Mouse (Mus musculus) midbrain, embryonic 13.5 days (tissue): Measurements from ENCODE around the gene Mrpl41. TPM values are rescaled to one million over a fixed set of nuclear protein-coding genes. Genes with fewer than 3 reads are reported as not detected.

Experiments used
- ATAC-seq: fragments of 200-750 bp; cut with Nextera tagmentation; 2 replicates; pipeline ENCODE4 v1.8.0; 2017; ENCODE audit warnings: mild to moderate bottlenecking, moderate TSS enrichment, moderate library complexity
- H3K27ac ChIP-seq: fragments of 300-500 bp; sonication (generic); 2 replicates; pipeline ENCODE4 v1.5.1; 2015; ENCODE audit warnings: inconsistent platforms, mild to moderate bottlenecking, moderate library complexity
- H3K27me3 ChIP-seq: fragments of 300-500 bp; sonication (generic); 2 replicates; pipeline ENCODE4 v1.6.1; 2015; ENCODE audit warnings: mild to moderate bottlenecking, inconsistent platforms
- H3K36me3 ChIP-seq: fragments of 300-500 bp; sonication (generic); 2 replicates; pipeline ENCODE4 v1.6.1; 2015; ENCODE audit warnings: mild to moderate bottlenecking, inconsistent platforms
- H3K4me1 ChIP-seq: fragments of 300-500 bp; sonication (generic); replicated peaks from 2 replicates; pipeline ENCODE4 v1.6.1; 2015; ENCODE audit warnings: inconsistent platforms
- H3K4me2 ChIP-seq: fragments of 300-500 bp; sonication (generic); replicated peaks from 2 replicates; pipeline ENCODE4 v1.6.1; 2015; ENCODE audit warnings: moderate library complexity, mild to moderate bottlenecking, inconsistent platforms
- H3K4me3 ChIP-seq: fragments of 300-500 bp; sonication (generic); replicated peaks from 2 replicates; pipeline ENCODE4 v1.5.1; 2015; ENCODE audit warnings: mild to moderate bottlenecking, inconsistent platforms
- H3K9ac ChIP-seq: fragments of 300-500 bp; sonication (generic); replicated peaks from 2 replicates; pipeline ENCODE4 v1.6.1; 2015; ENCODE audit warnings: mild to moderate bottlenecking, inconsistent platforms
- H3K9me3 ChIP-seq: fragments of 300-500 bp; sonication (generic); 2 replicates; pipeline ENCODE4 v1.6.1; 2016; ENCODE audit warnings: mild to moderate bottlenecking, inconsistent platforms
- WGBS: fragments of 180-500 bp; shearing (Covaris S2); methylation state at CpG from one replicate; pipeline ENCODE4 v1.1.7; 2015; 5-methylcytosine and 5-hydroxymethylcytosine counted together
- microRNA-seq: library from miRNA; unstranded; fragments of <30 nt; microRNA quantifications from one replicate; pipeline ENCODE4, GENCODE M21; 2016
- polyA plus RNA-seq: library from polyadenylated mRNA; unstranded; fragments of >200 nt; fragmentation: Nextera tagmentation; extraction: Ambion mirVana; gene quantifications from 2 replicates; pipeline ENCODE4 v1.2.1, GENCODE M21; 2015

Gene Mrpl41
- polyA plus RNA-seq, 1 experiment from 2014 or later = 162 TPM

- Histone ChIP-seq H3K36me3 (peaks cover 5% of the 10 kb centered on the region; the same call in 1 of the 2 replicates), H3K4me2 (no peak overlapping the region), H3K4me1 (peaks cover 9% of the 10 kb centered on the region), H3K4me3 (no peak overlapping the region), H3K9ac (no peak overlapping the region; the same call in 1 of the 2 replicates), H3K27me3 (peaks cover 13% of the 10 kb centered on the region), H3K27ac (no peak overlapping the region), H3K9me3 (no peaks in the 10 kb centered on the region)
- no peak for ATAC-seq
- WGBS = 91% methylated on average over 5 of the region's 5 CpGs
Observed at GRCm38 (mm10) chr2:24929593-24929992, 45.3 kb downstream of the Mrpl41 start.

GRCm38 (mm10) chr2:24929119-24929518, 45.8 kb downstream of the Mrpl41 start:
- H3K4me1 ChIP-seq = peaks cover 4% of the 10 kb centered on the region; the same call in 1 of the 2 replicates
- H3K27ac ChIP-seq = no peak overlapping the region
- H3K9ac ChIP-seq = no peak overlapping the region
- 61% methylated on average over 2 of the region's 2 CpGs for WGBS
- no peaks in the 10 kb centered on the region for H3K9me3 ChIP-seq
- peaks cover 5% of the 10 kb centered on the region; the same call in 1 of the 2 replicates for H3K36me3 ChIP-seq
- no peak overlapping the region for H3K4me3 ChIP-seq
- peaks cover 8% of the 10 kb centered on the region for H3K27me3 ChIP-seq
- no peak for ATAC-seq
- no peak overlapping the region for H3K4me2 ChIP-seq

GRCm38 (mm10) chr2:24927810-24928479, 47.0 kb downstream of the Mrpl41 start:
- 69% methylated on average over 4 of the region's 4 CpGs for WGBS
- H3K27ac ChIP-seq = no peak overlapping the region
- no peaks in the 10 kb centered on the region for H3K27me3 ChIP-seq
- H3K4me3 ChIP-seq = no peak overlapping the region
- H3K36me3 ChIP-seq = peaks cover 5% of the 10 kb centered on the region; the same call in 1 of the 2 replicates
- H3K4me1 ChIP-seq = no peaks in the 10 kb centered on the region
- H3K4me2 ChIP-seq = no peak overlapping the region
- H3K9me3 ChIP-seq = no peaks in the 10 kb centered on the region
- no peak for ATAC-seq
- H3K9ac ChIP-seq = no peak overlapping the region

GRCm38 (mm10) chr2:24926965-24927358, 47.9 kb downstream of the Mrpl41 start:
- Histone ChIP-seq H3K4me2 (no peak overlapping the region), H3K9me3 (no peaks in the 10 kb centered on the region), H3K27me3 (no peaks in the 10 kb centered on the region), H3K4me3 (no peak overlapping the region), H3K36me3 (peaks cover 5% of the 10 kb centered on the region; the same call in 1 of the 2 replicates), H3K9ac (no peak overlapping the region), H3K27ac (no peak overlapping the region), H3K4me1 (no peaks in the 10 kb centered on the region)
- WGBS = 80% methylated on average over 7 of the region's 7 CpGs
- no peak for ATAC-seq

GRCm38 (mm10) chr2:24926345-24926964, 48.4 kb downstream of the Mrpl41 start:
- no peak overlapping the region for H3K4me3 ChIP-seq
- no peak overlapping the region for H3K27ac ChIP-seq
- 85% methylated on average over 9 of the region's 9 CpGs for WGBS
- H3K9ac ChIP-seq = no peak overlapping the region
- no peak; the same call in 1 of the 2 replicates for ATAC-seq
- H3K36me3 ChIP-seq = peaks cover 5% of the 10 kb centered on the region; the same call in 1 of the 2 replicates
- H3K9me3 ChIP-seq = no peaks in the 10 kb centered on the region
- H3K27me3 ChIP-seq = no peaks in the 10 kb centered on the region
- H3K4me2 ChIP-seq = no peak overlapping the region
- H3K4me1 ChIP-seq = no peaks in the 10 kb centered on the region

- Histone ChIP-seq H3K36me3 (peaks cover 5% of the 10 kb centered on the region; the same call in 1 of the 2 replicates), H3K27me3 (no peaks in the 10 kb centered on the region), H3K27ac (no peak overlapping the region), H3K9ac (no peak overlapping the region), H3K4me2 (no peak overlapping the region), H3K4me3 (no peak overlapping the region), H3K4me1 (no peaks in the 10 kb centered on the region), H3K9me3 (no peaks in the 10 kb centered on the region)
- 85% methylated on average over 8 of the region's 8 CpGs for WGBS
- ATAC-seq = no peak
Observed at GRCm38 (mm10) chr2:24925284-24925683, 49.6 kb downstream of the Mrpl41 start.

Small RNA genes within 50 kb of the gene (microRNA-seq; reads per million reads assigned to microRNA genes)
- gene Gm22875 = not detected

Other genes with a start within 250 kb of the Mrpl41 start
- 8.1 and 8.7 TPM in 2 replicates for gene Cacna1b, start 211.9 kb downstream of the Mrpl41 start, polyA plus RNA-seq
- gene Ehmt1, start 55.5 kb downstream of the Mrpl41 start, polyA plus RNA-seq = 139 and 146 TPM in 2 replicates
- 19.2 and 19.7 TPM in 2 replicates for gene Arrdc1, start 39.8 kb downstream of the Mrpl41 start, polyA plus RNA-seq
- 12.3 and 20.4 TPM in 2 replicates for gene Zmynd19, start 25.3 kb downstream of the Mrpl41 start, polyA plus RNA-seq
- 36.3 and 41.8 TPM in 2 replicates for gene Dph7, start 12.7 kb downstream of the Mrpl41 start, polyA plus RNA-seq
- gene Pnpla7, start 935 bp upstream of the Mrpl41 start, polyA plus RNA-seq = 3.3 and 4.2 TPM in 2 replicates
- 110 and 115 TPM in 2 replicates for gene Nsmf, start 79.3 kb upstream of the Mrpl41 start, polyA plus RNA-seq
- gene Entpd8, start 105.2 kb upstream of the Mrpl41 start, polyA plus RNA-seq = not detected in 2 replicates
- gene Noxa1, start 120.1 kb upstream of the Mrpl41 start, polyA plus RNA-seq = 0.16 TPM in 1 of 2 replicates, not detected in the other
- 26.8 and 33.9 TPM in 2 replicates for gene Nrarp, start 205.7 kb upstream of the Mrpl41 start, polyA plus RNA-seq
- gene Tor4a, start 221.8 kb upstream of the Mrpl41 start, polyA plus RNA-seq = 1.1 and 1.2 TPM in 2 replicates
- 113 and 117 TPM in 2 replicates for gene Nelfb, start 236.4 kb upstream of the Mrpl41 start, polyA plus RNA-seq
- not detected in 2 replicates for gene Stpg3, start 239.5 kb upstream of the Mrpl41 start, polyA plus RNA-seq
- 0.89 TPM in 1 of 2 replicates, not detected in the other for gene Fam166a, start 243.6 kb upstream of the Mrpl41 start, polyA plus RNA-seq
- gene Tubb4b, start 249.6 kb upstream of the Mrpl41 start, polyA plus RNA-seq = 362 and 392 TPM in 2 replicates